Mouse (Mus musculus) duodenum, adult 2 months (tissue): ENCODE data around the gene Tmsb4x. TPM values are rescaled to one million over a fixed set of nuclear protein-coding genes. Genes with fewer than 3 reads are reported as not detected.

Experiments used
- polyA plus RNA-seq: library from polyadenylated mRNA; depleted of rRNA; stranded (reverse); fragments of >200 nt; gene quantifications from 2 replicates; pipeline ENCODE4 v1.2.3, GENCODE M21; 2012; ENCODE audit warnings: low replicate concordance; rRNA removed

The Tmsb4x gene
- polyA plus RNA-seq, result 22.8 and 23.4 TPM in 2 replicates

GRCm38 (mm10) chrX:167208978-167209754 is at the start of gene Tmsb4x:
Gene Tmsb4x, minus strand, starts transcription at chrX:167209315.

Other genes with a start within 250 kb of the Tmsb4x start
- gene Tlr8, start 55.0 kb upstream of the Tmsb4x start, polyA plus RNA-seq, result not detected in 2 replicates
- 0.02 TPM in 1 of 2 replicates, not detected in the other for gene Tlr7, start 121.2 kb upstream of the Tmsb4x start, polyA plus RNA-seq
- 3.9 and 13.1 TPM in 2 replicates for gene Prps2, start 173.4 kb upstream of the Tmsb4x start, polyA plus RNA-seq